Mouse (Mus musculus) thymus, adult 2 months (tissue): ENCODE measurements at regions not wholly inside any gene's neighbourhood (a gene's known extent, or its start where the extent isn't known, plus 50 kb on each side); places are given as distances from the start of the nearest gene placed in this dataset.
A peak's percentile ranks its signal among the peaks of the same experiment; 100 is the strongest.

ENCODE experiments used
- DNase-seq: peaks from one replicate; pipeline ENCODE4 v3.0.0; 2021
- H3K27ac ChIP-seq: fragments of 200-500 bp; 2 replicates; pipeline ENCODE4 v1.5.1; 2012; ENCODE audit warnings: low read length, control low read depth; ENCODE audit not compliant: control insufficient read depth, insufficient read depth
- H3K27me3 ChIP-seq: fragments of 200-500 bp; 2 replicates; pipeline ENCODE4 v1.6.1; 2012; ENCODE audit warnings: mild to moderate bottlenecking, low read length, moderate library complexity, mixed read lengths; ENCODE audit not compliant: control insufficient read depth, insufficient read depth
- H3K36me3 ChIP-seq: fragments of 200-500 bp; 2 replicates; pipeline ENCODE4 v1.6.1; 2012; ENCODE audit warnings: mild to moderate bottlenecking, low read length, moderate library complexity; ENCODE audit not compliant: control insufficient read depth, insufficient read depth
- H3K4me1 ChIP-seq: fragments of 200-500 bp; replicated peaks from 2 replicates; pipeline ENCODE4 v1.6.1; 2012; ENCODE audit warnings: low read length; ENCODE audit not compliant: control insufficient read depth, insufficient read depth
- H3K4me3 ChIP-seq: fragments of 200-500 bp; 2 replicates; pipeline ENCODE4 v1.5.1; 2012; ENCODE audit warnings: mild to moderate bottlenecking, low read length, control low read depth, moderate library complexity; ENCODE audit not compliant: control insufficient read depth, insufficient read depth
- CTCF ChIP-seq: fragments of 200-500 bp; IDR thresholded peaks from 2 replicates; pipeline ENCODE4 v1.5.1; 2012; ENCODE audit warnings: mild to moderate bottlenecking, control low read depth, low read length, moderate library complexity, borderline replicate concordance; ENCODE audit not compliant: control insufficient read depth, poor library complexity, insufficient read depth; ENCODE audit errors: extremely low read depth
- POLR2A ChIP-seq: fragments of 200-500 bp; IDR thresholded peaks from 2 replicates; pipeline ENCODE4 v1.6.1; 2012; ENCODE audit warnings: mild to moderate bottlenecking, low read length, control low read depth, moderate library complexity; ENCODE audit not compliant: control insufficient read depth, poor library complexity, insufficient read depth; ENCODE audit errors: extremely low read depth
- WGBS: fragments of 180-500 bp; shearing (Covaris S2); methylation state at CpG from one replicate; pipeline ENCODE4 v1.1.7; 2018; 5-methylcytosine and 5-hydroxymethylcytosine counted together

GRCm38 (mm10) chr10:96751580-96752264, 134.9 kb downstream of the Btg1 start:
- H3K27ac ChIP-seq = no peak overlapping the region
- no peak overlapping the region for H3K4me3 ChIP-seq
- H3K4me1 ChIP-seq = peaks cover 2% of the 10 kb centered on the region; the same call in 1 of the 2 replicates
- peak; percentile 91 for DNase-seq
- no peaks in the 10 kb centered on the region for H3K27me3 ChIP-seq
- 10% methylated on average over 12 of the region's 12 CpGs for WGBS
- H3K36me3 ChIP-seq = no peaks in the 10 kb centered on the region
- TF ChIP-seq CTCF (no peak), POLR2A (no peak)

- H3K27me3 ChIP-seq = no peaks in the 10 kb centered on the region
- no peak overlapping the region for H3K4me3 ChIP-seq
- 94% methylated on average over 5 of the region's 5 CpGs for WGBS
- DNase-seq = no peak
- no peak overlapping the region for H3K27ac ChIP-seq
- H3K4me1 ChIP-seq = peaks cover 2% of the 10 kb centered on the region; the same call in 1 of the 2 replicates
- no peak for TF ChIP-seq POLR2A
- no peak for TF ChIP-seq CTCF
- H3K36me3 ChIP-seq = no peaks in the 10 kb centered on the region
These were observed 135.7 kb downstream of the Btg1 start for GRCm38 (mm10) chr10:96752531-96752930.

GRCm38 (mm10) chr10:96753521-96753920, 136.7 kb downstream of the Btg1 start:
- H3K4me1 ChIP-seq = peaks cover 2% of the 10 kb centered on the region; the same call in 1 of the 2 replicates
- H3K27ac ChIP-seq = no peak overlapping the region
- no peaks in the 10 kb centered on the region for H3K36me3 ChIP-seq
- 95% methylated on average over 1 of the region's 1 CpGs for WGBS
- H3K27me3 ChIP-seq = no peaks in the 10 kb centered on the region
- DNase-seq = no peak
- no peak for TF ChIP-seq POLR2A
- TF ChIP-seq CTCF = no peak
- H3K4me3 ChIP-seq = no peak overlapping the region

GRCm38 (mm10) chr10:96755674-96756073, 138.9 kb downstream of the Btg1 start:
- 95% methylated on average over 8 of the region's 8 CpGs for WGBS
- Histone ChIP-seq H3K4me3 (no peak overlapping the region), H3K27me3 (no peaks in the 10 kb centered on the region), H3K27ac (no peak overlapping the region), H3K36me3 (no peaks in the 10 kb centered on the region), H3K4me1 (peaks cover 2% of the 10 kb centered on the region; the same call in 1 of the 2 replicates)
- DNase-seq = no peak
- no peak for TF ChIP-seq CTCF
- TF ChIP-seq POLR2A = no peak

GRCm38 (mm10) chr10:96756355-96757084, 139.7 kb downstream of the Btg1 start:
- no peaks in the 10 kb centered on the region for H3K36me3 ChIP-seq
- H3K27ac ChIP-seq = no peak overlapping the region
- no peak overlapping the region for H3K4me3 ChIP-seq
- TF ChIP-seq CTCF (no peak), POLR2A (no peak)
- WGBS = 84% methylated on average over 5 of the region's 5 CpGs
- peaks cover 2% of the 10 kb centered on the region; the same call in 1 of the 2 replicates for H3K4me1 ChIP-seq
- DNase-seq = no peak
- no peaks in the 10 kb centered on the region for H3K27me3 ChIP-seq

- Histone ChIP-seq H3K27ac (no peak overlapping the region), H3K27me3 (no peaks in the 10 kb centered on the region), H3K4me3 (no peak overlapping the region), H3K4me1 (peaks cover 2% of the 10 kb centered on the region; the same call in 1 of the 2 replicates), H3K36me3 (no peaks in the 10 kb centered on the region)
- TF ChIP-seq CTCF = no peak
- no peak for TF ChIP-seq POLR2A
- no peak for DNase-seq
- WGBS = 86% methylated on average over 1 of the region's 1 CpGs
These were observed 140.5 kb downstream of the Btg1 start for GRCm38 (mm10) chr10:96757311-96757710.

GRCm38 (mm10) chr10:96761601-96762000, 144.8 kb downstream of the Btg1 start:
- no peak for TF ChIP-seq POLR2A
- no peak for TF ChIP-seq CTCF
- no peaks in the 10 kb centered on the region for H3K36me3 ChIP-seq
- DNase-seq = no peak
- H3K4me1 ChIP-seq = no peaks in the 10 kb centered on the region
- H3K27ac ChIP-seq = no peak overlapping the region
- no peak overlapping the region for H3K4me3 ChIP-seq
- WGBS = 97% methylated on average over 8 of the region's 8 CpGs
- no peaks in the 10 kb centered on the region for H3K27me3 ChIP-seq
